Mouse (Mus musculus): Measurements from ENCODE around the gene Sept9.

GRCm38 (mm10) chr11:117238169-117238568 is 38.7 kb downstream of the Sept9 start:
- TF ChIP-seq TAL1 (IDR thresholded peaks at IDR 0.05; ENCODE audit: low read length) (no peak), GATA1 (IDR thresholded peaks at IDR 0.05; ENCODE audit: low read length) (no peak)
